Mouse (Mus musculus) small intestine, adult 2 months (tissue): ENCODE data around the gene Nrros. TPM values are rescaled to one million over a fixed set of nuclear protein-coding genes. Genes with fewer than 3 reads are reported as not detected.
"Not testable (repeated sequence)": the region's sequence is repeated elsewhere in the genome, so short reads cannot be mapped to it uniquely, and the experiment has no call there.

ENCODE experiments used
- H3K27ac ChIP-seq: fragments of 200-500 bp; 2 replicates; pipeline ENCODE4 v1.5.1; 2012; ENCODE audit warnings: low read depth, low read length, control low read depth, inconsistent platforms; ENCODE audit not compliant: insufficient read depth
- H3K27me3 ChIP-seq: fragments of 200-500 bp; 2 replicates; pipeline ENCODE4 v1.6.1; 2012; ENCODE audit warnings: mild to moderate bottlenecking, moderate library complexity, low read length, inconsistent platforms; ENCODE audit not compliant: control insufficient read depth, insufficient read depth
- H3K36me3 ChIP-seq: fragments of 200-500 bp; 2 replicates; pipeline ENCODE4 v1.6.1; 2012; ENCODE audit warnings: mild to moderate bottlenecking, low read length, control low read depth, inconsistent platforms; ENCODE audit not compliant: control insufficient read depth, insufficient read depth
- H3K4me1 ChIP-seq: fragments of 200-500 bp; 2 replicates; pipeline ENCODE4 v1.6.1; 2012; ENCODE audit warnings: low read length, inconsistent platforms, mixed read lengths; ENCODE audit not compliant: control insufficient read depth, insufficient read depth, insufficient read length
- H3K4me3 ChIP-seq: fragments of 200-500 bp; 2 replicates; pipeline ENCODE4 v1.5.1; 2012; ENCODE audit warnings: low read depth, mild to moderate bottlenecking, control low read depth, inconsistent platforms, low read length, moderate library complexity
- CTCF ChIP-seq: fragments of 200-500 bp; IDR thresholded peaks from 2 replicates; pipeline ENCODE4 v1.5.1; 2012; ENCODE audit warnings: low read depth, mild to moderate bottlenecking, control low read depth, inconsistent platforms, low read length, moderate library complexity, mixed read lengths; ENCODE audit not compliant: insufficient replicate concordance, insufficient read length; ENCODE audit errors: extremely low read depth
- POLR2A ChIP-seq: fragments of 200-500 bp; IDR thresholded peaks from 2 replicates; pipeline ENCODE4 v1.6.1; 2012; ENCODE audit warnings: low read depth, mild to moderate bottlenecking, control low read depth, inconsistent platforms, low read length, moderate library complexity
- WGBS: fragments of 180-500 bp; shearing (Covaris S2); methylation state at CpG from one replicate; pipeline ENCODE4 v1.1.7; 2018; 5-methylcytosine and 5-hydroxymethylcytosine counted together
- polyA plus RNA-seq: library from polyadenylated mRNA; depleted of rRNA; stranded (reverse); fragments of >200 nt; gene quantifications from 2 replicates; pipeline ENCODE4 v1.2.3, GENCODE M21; 2012; rRNA removed

Gene Nrros
- polyA plus RNA-seq, 1 experiment = 6.7 TPM

DNA sequence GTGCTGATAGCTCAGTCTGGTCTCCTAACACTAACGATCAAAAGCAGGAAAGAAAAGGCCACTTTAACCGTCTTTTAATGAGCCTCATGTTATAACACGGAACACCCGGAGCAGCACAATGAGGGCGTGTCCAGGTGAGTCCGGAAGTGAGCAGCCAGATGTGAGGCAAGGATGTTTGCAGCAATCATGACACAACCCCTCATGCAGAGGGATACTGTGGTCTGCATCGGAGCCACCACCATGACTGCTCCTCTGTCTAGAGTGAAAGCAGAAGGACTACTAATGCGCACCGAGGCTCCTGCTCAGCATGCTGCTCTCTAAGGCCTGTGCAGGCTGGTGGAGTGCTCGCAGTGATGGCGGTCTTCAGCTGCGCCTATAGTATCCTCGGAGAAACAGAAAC, 63.1 kb downstream of the Nrros start:
- H3K4me3 ChIP-seq = no peak overlapping the region
- H3K27me3 ChIP-seq = no peaks in the 10 kb centered on the region
- WGBS = 60% methylated on average over 13 of the region's 13 CpGs
- peaks cover 10% of the 10 kb centered on the region for H3K36me3 ChIP-seq
- H3K27ac ChIP-seq = no peak overlapping the region
- H3K4me1 ChIP-seq = no peaks in the 10 kb centered on the region; the same call in none of the 2 replicates
- TF ChIP-seq POLR2A = no peak
- no peak for TF ChIP-seq CTCF

DNA sequence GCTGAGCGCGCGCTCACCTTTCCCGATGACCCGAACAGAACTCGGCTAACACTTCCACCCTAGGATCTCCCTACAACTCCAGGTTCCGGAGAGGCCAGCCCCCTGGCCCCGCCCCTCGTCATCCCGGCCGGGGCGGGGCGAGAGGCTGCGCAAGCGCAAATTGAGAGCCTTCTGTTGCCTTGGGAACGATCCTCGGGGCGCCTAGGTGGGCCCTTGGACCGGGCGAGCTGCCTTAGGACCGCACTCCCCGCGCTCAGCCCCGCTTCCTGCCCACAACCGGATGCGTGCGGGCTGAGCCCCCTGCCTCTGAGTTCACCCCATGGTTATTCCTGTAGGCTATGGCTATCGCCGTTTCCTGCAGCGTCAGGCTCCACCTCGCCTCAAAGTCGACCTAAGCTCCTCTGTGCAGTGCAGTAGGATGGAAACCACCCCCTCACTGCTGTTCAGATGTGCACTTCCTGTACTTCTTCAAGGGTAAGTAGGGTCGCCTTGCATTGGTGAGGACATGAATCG, 65.7 kb downstream of the Nrros start, which contains the start of the genes Pigx and Cep19:
Gene Pigx, minus strand, starts transcription at position 103 of the 513 bp plus-strand sequence.
Gene Cep19, plus strand, starts transcription at position 163 of the 513 bp plus-strand sequence.
- Histone ChIP-seq H3K4me3 (peak within 1 kb of the TSS; percentile 90), H3K27ac (peak within 1 kb of the TSS; percentile 76), H3K4me1 (no peaks in the 10 kb centered on the region; the same call in none of the 2 replicates), H3K27me3 (no peaks in the 10 kb centered on the region), H3K36me3 (peaks cover 5% of the 10 kb centered on the region)
- 0% methylated on average over 34 of the region's 34 CpGs for WGBS
- no peak for TF ChIP-seq CTCF
- peak; percentile 75 for TF ChIP-seq POLR2A

- under 1% methylated on average over 39 of the region's 39 CpGs for WGBS
- Histone ChIP-seq H3K27me3 (no peaks in the 10 kb centered on the region), H3K4me1 (no peaks in the 10 kb centered on the region; the same call in none of the 2 replicates), H3K4me3 (peak overlapping the region; percentile 90), H3K36me3 (peaks cover 5% of the 10 kb centered on the region), H3K27ac (peak overlapping the region; percentile 76)
- 0 out of 2 replicates have a peak, but pooled peaks have one; percentile 1 for TF ChIP-seq POLR2A
- no peak for TF ChIP-seq CTCF
Observed at GRCm38 (mm10) chr16:32098897-32099637, 66.3 kb downstream of the Nrros start.

GRCm38 (mm10) chr16:32097757-32098156, 67.6 kb downstream of the Nrros start:
- not testable (repeated sequence) for H3K4me3 ChIP-seq, H3K4me1 ChIP-seq
- 88% methylated on average over 2 of the region's 2 CpGs for WGBS

More at GRCm38 (mm10) chr16:32097757-32098156, 67.6 kb downstream of the Nrros start:
- H3K27me3 ChIP-seq, H3K36me3 ChIP-seq, H3K27ac ChIP-seq: not testable (repeated sequence)

Other genes starting within 250 kb of the Nrros start
- gene Pigz, start 231.7 kb downstream of the Nrros start, polyA plus RNA-seq = 1.6 and 2.7 TPM in 2 replicates
- 117 and 179 TPM in 2 replicates for gene 0610012G03Rik, start 217.1 kb downstream of the Nrros start, polyA plus RNA-seq
- 0.36 and 0.99 TPM in 2 replicates for gene Ncbp2, start 217.1 kb downstream of the Nrros start, polyA plus RNA-seq
- gene Senp5, start 162.3 kb downstream of the Nrros start, polyA plus RNA-seq = 1.1 and 2.0 TPM in 2 replicates
- gene Pak2, start 86.3 kb downstream of the Nrros start, polyA plus RNA-seq = 7.4 and 16.1 TPM in 2 replicates
- 14.6 and 32.5 TPM in 2 replicates for gene Pigx, start 65.9 kb downstream of the Nrros start, polyA plus RNA-seq
- gene Cep19, start 65.8 kb downstream of the Nrros start, polyA plus RNA-seq = 5.6 and 10.2 TPM in 2 replicates
- not detected in 2 replicates for gene Bex6, start 14.2 kb upstream of the Nrros start, polyA plus RNA-seq
- 1.5 and 2.4 TPM in 2 replicates for gene Fbxo45, start 81.6 kb upstream of the Nrros start, polyA plus RNA-seq
- 0.53 and 1.5 TPM in 2 replicates for gene Wdr53, start 81.6 kb upstream of the Nrros start, polyA plus RNA-seq
- gene Smco1, start 105.9 kb upstream of the Nrros start, polyA plus RNA-seq = not detected in 2 replicates
- gene Rnf168, start 111.9 kb upstream of the Nrros start, polyA plus RNA-seq = 3.6 and 5.5 TPM in 2 replicates
- gene Ubxn7, start 166.7 kb upstream of the Nrros start, polyA plus RNA-seq = 6.1 and 6.4 TPM in 2 replicates
- gene Tm4sf19, start 234.9 kb upstream of the Nrros start, polyA plus RNA-seq = 0.17 and 0.35 TPM in 2 replicates